Mouse (Mus musculus): ENCODE data around the gene Nek2.

The Nek2 gene

DNA sequence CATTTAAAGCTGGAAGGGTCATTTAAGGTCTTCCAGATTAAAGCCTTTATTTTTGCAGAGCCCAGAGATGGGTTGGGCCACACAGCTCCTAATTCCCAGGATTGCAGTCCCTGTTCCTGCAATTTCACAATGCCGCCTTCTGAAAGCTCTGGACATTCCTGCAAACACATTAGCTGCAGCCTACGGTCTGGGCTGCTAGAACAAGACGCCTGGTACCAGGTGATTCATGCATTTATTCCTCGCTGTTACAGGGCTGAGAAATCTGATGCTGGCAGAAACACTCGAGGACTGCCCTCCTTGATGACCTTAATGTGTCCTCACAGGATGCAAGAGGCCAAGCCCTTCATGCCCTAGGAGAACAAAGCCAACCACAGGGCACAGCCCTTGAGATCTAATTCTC, 6.3 kb upstream of the Nek2 start:
- DNase-seq (ENCODE audit: low spot score), result no peak

- DNase-seq (ENCODE audit: low spot score), result no peak
These were observed 4.6 kb upstream of the Nek2 start for GRCm38 (mm10) chr1:191816596-191816995.

DNA sequence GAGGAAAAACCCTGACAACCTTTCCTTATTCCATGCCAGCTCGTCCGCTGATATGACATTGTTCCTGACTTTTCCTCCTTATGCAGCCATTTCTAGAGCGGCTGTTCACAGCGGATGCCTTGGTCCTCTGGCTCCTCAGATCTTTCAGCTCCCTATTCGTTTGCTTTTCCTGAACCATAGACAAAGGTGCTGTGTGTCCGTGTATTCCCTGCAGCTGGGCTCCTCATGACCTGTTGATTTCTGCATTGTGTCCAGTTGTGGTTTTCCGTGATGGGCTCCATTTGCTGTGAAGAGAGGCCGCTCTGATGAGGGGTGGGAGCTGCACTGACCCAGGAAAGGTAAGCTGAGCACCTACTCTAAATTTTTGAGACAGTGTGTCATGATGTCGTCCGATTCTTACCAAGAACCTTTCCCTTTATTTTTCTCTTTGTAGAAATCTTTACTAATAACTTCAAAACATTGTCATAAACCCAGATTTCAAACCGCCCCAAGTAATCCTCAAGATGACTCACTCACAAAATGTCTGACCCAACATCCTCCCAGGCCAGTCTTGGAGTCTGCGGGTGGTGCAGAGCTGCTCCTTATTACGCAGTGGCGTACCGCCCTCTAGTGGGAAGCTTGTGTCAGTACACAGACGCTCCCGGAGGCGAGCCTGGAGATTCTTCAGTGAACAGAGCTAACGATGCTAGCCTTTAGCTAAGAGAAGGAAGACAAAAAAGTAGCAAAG, 3.7 kb upstream of the Nek2 start:
- DNase-seq (ENCODE audit: low spot score), result peak; percentile 86

GRCm38 (mm10) chr1:191818145-191818631, 3.1 kb upstream of the Nek2 start:
- DNase-seq (ENCODE audit: low spot score), result no peak

GRCm38 (mm10) chr1:191819026-191819425, 2.2 kb upstream of the Nek2 start:
- DNase-seq (ENCODE audit: low spot score), result no peak

GRCm38 (mm10) chr1:191820951-191821325, 306 bp upstream of the Nek2 start:
- no peak for DNase-seq (ENCODE audit: low spot score)

GRCm38 (mm10) chr1:191829124-191829523, 7.9 kb downstream of the Nek2 start:
- DNase-seq (ENCODE audit: low spot score), result no peak

DNA sequence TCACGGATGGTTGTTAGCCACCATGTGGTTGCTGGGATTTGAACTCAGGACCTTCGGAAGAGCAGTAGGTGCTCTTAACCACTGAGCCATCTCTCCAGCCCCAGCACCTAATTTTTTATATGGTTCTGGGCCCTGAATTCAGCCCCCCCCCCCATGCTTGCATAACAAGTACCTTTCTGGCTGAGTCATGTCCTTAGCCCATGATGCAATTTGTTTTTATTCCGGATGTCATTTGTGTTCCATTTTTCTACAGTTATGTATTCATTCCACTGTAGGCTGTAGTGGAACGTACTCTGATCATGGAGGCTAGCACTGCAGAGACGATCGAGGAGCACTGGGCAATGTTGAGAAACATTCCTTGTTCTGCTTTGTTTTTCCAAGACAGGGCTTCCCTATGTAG, 12.2 kb downstream of the Nek2 start:
- DNase-seq (ENCODE audit: low spot score), result no peak

- no peak for DNase-seq (ENCODE audit: low spot score)
These were observed 13.6 kb downstream of the Nek2 start for GRCm38 (mm10) chr1:191834825-191835224.

GRCm38 (mm10) chr1:191836318-191836985, 15.2 kb downstream of the Nek2 start:
- DNase-seq (ENCODE audit: low spot score), result no peak

GRCm38 (mm10) chr1:191837691-191838090, 16.4 kb downstream of the Nek2 start:
- no peak for DNase-seq (ENCODE audit: low spot score)

- no peak for DNase-seq (ENCODE audit: low spot score)
These were observed 17.9 kb downstream of the Nek2 start for GRCm38 (mm10) chr1:191838994-191839741.

DNA sequence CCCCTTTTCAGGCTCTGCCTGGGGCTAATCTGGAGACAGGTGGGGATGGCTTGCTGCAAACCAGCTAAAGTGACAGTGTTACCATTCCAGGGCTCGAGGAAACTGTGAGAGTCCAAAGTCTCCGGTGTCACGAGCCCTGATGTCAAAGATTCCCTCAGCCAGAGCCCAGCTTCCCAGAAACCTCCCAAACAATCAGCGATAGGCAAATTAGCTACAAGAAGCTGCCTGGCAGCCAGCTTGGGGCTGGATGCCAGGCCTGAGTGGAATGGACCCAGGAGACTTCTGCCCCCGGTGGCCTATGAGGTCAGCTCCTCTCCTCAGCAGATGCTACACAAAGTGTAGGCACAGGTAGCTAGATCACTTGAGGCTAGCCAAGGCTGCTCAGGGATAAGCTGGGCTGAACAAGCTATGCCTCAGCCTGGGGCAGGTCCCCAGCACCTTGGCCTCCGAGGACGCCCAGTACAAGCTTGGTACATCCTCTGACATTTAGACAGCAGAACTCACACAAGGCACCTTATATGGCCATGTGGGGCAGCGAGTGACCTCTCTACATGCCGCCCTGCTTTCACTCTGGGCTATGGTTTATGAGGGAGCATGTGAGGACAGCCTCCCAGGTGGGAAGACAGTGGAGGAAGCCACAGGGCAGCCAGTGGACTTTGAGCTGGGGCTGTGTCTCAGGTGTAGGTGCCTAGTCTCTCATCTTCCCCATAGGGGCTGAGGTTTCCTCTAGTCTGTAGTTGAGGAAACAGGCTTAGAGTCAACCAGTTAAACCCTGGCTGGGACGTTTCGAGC, 19.7 kb downstream of the Nek2 start:
- DNase-seq (ENCODE audit: low spot score), result no peak

DNA sequence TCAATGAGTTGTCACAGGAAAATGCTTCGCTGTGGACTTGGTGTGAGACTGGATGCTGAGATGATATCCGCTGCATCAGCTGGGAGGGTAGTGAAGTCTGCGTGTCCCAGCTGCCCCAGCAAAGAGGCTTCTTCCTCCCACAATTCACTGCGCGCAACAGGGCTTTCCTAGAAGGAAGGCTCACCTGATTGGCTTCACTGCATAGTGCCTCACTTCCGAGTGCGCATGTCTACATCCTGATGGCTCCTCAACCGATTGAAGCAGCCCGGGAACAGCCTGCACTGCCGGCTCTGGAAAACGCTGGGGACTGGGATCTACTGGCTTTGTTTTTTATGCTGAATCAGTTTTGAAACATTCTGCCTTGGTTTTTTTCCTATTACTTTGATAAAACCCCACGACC, 21.0 kb downstream of the Nek2 start:
- DNase-seq (ENCODE audit: low spot score), result no peak

GRCm38 (mm10) chr1:191846667-191847066, 25.4 kb downstream of the Nek2 start:
- no peak for DNase-seq (ENCODE audit: low spot score)

- DNase-seq (ENCODE audit: low spot score), result no peak
These were observed 28.3 kb downstream of the Nek2 start for GRCm38 (mm10) chr1:191849501-191849900.

- no peak for DNase-seq (ENCODE audit: low spot score)
These were observed 32.2 kb downstream of the Nek2 start for GRCm38 (mm10) chr1:191853442-191853841.

DNA sequence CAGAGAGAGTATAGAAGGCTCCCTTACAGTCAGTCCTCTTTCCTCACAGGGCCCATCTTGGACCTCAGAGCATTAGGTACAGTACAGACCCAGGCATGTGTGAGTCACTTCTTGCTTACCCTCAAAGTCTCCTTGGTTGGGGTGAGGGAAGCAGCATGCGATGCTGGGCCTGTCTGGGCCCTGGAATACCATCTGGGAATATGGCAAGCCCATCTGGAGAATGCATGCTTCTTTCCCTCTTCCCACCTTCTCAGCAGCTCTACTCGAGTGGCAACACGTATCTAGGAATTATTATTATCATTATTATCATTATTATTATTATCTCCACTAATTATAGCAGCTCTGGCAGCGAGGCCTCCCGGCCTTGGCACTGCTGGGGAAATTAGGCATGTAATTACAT, 33.5 kb downstream of the Nek2 start:
- no peak for DNase-seq (ENCODE audit: low spot score)

DNA sequence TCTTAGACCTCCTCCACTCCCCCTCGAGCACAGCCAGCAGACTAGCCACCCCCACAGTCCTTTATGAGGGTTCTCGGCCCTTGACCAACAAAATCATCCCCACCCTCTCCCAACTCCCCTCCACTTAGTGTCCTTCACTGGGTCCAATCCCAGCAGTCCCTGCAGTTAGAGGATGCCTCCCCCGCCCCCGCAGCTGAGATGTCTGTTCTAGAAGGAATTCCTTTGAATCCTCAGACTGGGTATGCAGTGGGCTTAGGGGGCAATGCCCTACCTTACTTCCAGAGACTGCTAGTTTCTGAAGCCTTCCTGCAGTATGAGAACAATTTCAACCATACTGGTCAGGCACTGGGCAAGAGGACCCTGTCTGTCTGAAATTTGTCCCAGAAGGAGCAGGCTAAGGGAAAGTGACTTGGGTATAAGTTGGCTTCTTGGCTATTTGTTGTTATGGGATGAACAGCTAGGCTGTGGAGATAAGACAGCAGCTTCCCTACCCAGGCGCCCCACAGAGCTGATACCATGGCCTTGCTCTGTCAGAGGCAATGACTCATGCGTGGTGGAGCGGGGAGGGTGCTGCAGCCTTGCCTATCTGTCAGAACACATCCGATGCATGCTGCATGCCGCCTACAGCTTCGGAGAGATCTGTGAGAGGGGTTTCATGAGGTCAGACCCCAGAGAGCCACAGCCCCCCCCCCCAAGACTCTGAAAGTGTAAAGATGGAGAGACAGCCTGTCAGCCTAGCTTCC, 34.1 kb downstream of the Nek2 start:
- DNase-seq (ENCODE audit: low spot score), result peak; percentile 65

DNA sequence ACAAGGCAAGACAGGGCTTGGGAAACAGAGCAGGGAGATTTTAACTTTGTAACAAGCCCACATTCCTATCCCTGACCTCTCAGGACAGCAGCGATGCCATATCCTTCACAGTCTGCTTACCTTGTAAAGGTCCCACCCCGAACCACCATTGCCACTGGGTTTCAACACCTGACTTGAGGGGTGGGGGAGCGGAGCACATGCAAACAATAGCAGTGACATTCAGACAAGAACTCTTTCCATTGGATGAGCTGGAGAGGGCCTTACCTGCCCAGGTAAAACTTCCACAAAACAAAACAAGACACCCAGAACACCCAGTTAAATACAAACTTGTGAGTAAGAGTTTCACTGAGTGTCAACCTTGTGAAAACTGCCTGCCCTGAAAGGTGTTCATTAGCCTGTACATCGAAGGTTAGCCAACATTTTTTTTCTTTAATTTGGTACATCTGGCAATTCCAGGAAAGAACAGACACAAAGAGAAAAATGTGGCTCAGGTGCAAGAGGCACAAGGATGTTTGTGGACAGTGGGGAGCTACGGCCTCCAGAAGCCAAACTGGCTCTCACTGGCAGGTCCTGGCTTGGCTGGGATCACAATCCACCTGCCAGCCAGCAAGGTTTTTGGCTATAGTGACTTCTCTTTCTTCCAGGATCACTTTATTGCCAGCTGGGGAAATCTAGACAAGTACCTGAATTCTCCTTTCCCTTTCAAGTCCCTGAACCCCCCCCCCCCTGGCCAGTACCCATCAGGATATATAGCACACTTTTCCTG, 35.8 kb downstream of the Nek2 start:
- no peak for DNase-seq (ENCODE audit: low spot score)

DNA sequence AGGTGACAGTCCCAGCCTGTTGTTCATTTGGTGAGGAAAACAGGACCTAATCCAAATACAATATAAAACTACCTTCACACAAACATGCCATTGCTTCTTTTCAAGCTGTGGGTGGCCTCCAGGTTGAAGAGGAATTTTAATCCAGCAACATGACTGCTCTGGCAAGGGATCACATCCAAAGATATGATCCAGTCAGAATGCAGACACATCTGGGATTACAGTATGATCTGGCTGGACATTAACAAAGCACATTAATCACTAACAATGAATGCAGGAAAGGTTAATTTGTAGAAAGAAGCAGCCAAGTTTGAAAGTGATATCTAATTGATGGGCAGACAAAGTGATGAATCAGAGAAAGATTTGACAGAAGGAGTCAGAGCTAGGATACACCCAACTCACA, 36.9 kb downstream of the Nek2 start:
- no peak for DNase-seq (ENCODE audit: low spot score)
